Mouse (Mus musculus): ENCODE results near the gene Ahdc1. TPM values are rescaled to one million over a fixed set of nuclear protein-coding genes. Genes with fewer than 3 reads are reported as not detected.

Ahdc1 gene
- polyA plus RNA-seq, 1 experiment = 23.7 TPM

DNA sequence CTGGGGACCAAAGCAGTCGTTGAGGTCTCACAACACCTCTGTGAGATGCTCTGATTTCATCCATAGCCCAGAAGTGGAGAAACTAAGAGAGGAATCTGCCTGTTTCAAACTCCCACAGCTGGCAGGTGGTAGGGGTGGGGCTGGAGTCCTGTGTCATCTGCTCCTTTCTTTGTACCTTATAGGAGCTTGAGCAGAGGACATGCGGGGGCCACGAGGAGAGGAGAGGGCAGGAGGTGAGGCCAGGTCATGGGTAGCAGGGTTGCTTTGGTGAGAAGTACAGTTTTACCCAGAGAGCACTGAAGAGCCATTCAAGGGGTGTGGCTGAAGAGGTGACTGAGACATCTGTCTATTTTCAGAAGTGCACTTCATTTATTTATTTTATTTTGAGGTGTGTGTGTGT, 103.7 kb downstream of the Ahdc1 start:
- H3K4me3 ChIP-seq (ENCODE audit: low read depth, low read length) = no peak overlapping the region
- no peaks in the 10 kb centered on the region for H3K36me3 ChIP-seq (ENCODE audit: control insufficient read depth, insufficient read depth, low read length)
- peaks cover 17% of the 10 kb centered on the region for H3K4me1 ChIP-seq (ENCODE audit: control insufficient read depth, insufficient read depth, insufficient read length, low read length)
- TF ChIP-seq CTCF (IDR thresholded peaks at IDR 0.05; ENCODE audit: extremely low read depth, insufficient read length, insufficient replicate concordance, low read depth, low read length) = no peak
- TF ChIP-seq POLR2A (IDR thresholded peaks at IDR 0.05; ENCODE audit: low read depth, low read length) = no peak
- H3K27me3 ChIP-seq (ENCODE audit: control insufficient read depth, insufficient read depth, low read length) = no peaks in the 10 kb centered on the region
- 77% methylated on average over 3 of the region's 3 CpGs for WGBS
- no peak overlapping the region for H3K27ac ChIP-seq (ENCODE audit: insufficient read depth, low read depth, low read length)

DNA sequence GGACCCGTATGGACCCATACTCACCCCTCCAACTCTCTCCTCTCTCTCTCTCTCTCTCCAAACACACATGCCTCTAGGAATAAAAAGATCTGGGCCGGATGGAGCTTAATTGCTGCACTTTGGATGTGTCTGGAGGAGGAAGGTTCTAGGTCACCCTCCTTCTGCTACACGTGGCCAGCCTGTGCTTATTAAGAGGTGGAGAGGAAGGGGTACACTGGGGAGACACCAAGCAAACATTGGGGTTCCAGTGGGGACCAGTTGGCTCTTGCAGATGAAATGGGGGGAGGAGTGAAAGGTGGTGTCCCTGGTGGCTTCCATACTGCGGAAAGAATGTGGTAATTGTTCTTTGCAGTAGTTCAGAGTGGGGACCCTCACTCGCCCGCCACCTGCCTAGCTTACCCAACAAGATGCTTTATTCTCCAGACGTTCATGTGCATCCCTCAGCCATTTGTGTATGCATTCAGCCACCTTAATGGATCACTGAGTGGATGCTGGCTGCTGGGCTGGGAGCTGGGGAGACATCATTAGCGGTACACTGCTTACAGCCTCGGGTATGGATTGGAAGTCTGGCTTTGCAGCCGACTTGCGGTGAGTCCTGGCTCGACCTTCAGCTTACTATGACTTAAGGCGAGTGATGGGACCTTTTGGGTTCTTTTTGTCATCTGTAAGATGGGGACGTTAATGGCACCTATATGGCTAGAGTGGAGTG, 104.8 kb downstream of the Ahdc1 start:
- Histone ChIP-seq H3K27ac (ENCODE audit: insufficient read depth, low read depth, low read length) (no peak overlapping the region), H3K4me1 (ENCODE audit: control insufficient read depth, insufficient read depth, insufficient read length, low read length) (peaks cover 20% of the 10 kb centered on the region), H3K27me3 (ENCODE audit: control insufficient read depth, insufficient read depth, low read length) (no peaks in the 10 kb centered on the region), H3K4me3 (ENCODE audit: low read depth, low read length) (no peak overlapping the region), H3K36me3 (ENCODE audit: control insufficient read depth, insufficient read depth, low read length) (no peaks in the 10 kb centered on the region)
- WGBS = 83% methylated on average over 14 of the region's 14 CpGs
- TF ChIP-seq CTCF (IDR thresholded peaks at IDR 0.05; ENCODE audit: extremely low read depth, insufficient read length, insufficient replicate concordance, low read depth, low read length) = no peak
- no peak for TF ChIP-seq POLR2A (IDR thresholded peaks at IDR 0.05; ENCODE audit: low read depth, low read length)

DNA sequence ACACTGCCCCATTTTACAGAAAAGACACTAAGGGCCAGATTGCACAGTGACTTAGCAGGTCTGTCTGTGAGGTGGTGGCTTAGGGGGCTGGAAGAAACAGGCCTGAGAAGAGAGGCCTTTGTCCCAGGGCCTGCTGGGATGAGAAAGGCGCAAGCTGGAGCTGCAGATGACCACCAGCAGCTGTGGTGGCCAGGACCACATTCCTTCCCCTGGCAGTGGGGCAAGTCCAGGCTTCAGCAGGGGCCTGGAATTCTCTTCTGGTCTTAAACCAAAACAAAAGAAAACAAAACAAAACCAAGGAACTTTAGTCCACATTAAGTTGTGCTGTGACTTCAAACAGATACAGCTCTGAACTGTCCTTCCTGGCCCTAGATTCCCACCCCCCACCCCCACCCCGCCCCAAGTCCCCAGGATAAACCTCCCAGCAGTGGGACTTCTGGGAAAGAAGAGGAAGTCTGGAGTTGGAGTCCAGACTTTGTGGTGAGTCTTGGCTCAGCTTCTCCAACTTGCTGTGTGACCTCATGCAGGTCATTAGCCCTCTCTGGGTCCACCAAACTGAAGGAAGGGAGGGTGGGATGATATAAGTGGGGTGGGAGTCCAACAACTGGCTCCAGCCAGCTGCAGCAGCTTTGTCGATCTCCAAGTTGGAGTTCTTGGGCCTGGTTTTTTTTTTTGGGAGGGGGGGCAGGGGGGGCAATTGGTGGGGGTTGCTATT, 105.9 kb downstream of the Ahdc1 start:
- no peaks in the 10 kb centered on the region for H3K36me3 ChIP-seq (ENCODE audit: control insufficient read depth, insufficient read depth, low read length)
- peaks cover 23% of the 10 kb centered on the region for H3K4me1 ChIP-seq (ENCODE audit: control insufficient read depth, insufficient read depth, insufficient read length, low read length)
- H3K27ac ChIP-seq (ENCODE audit: insufficient read depth, low read depth, low read length) = peak overlapping the region; percentile 71
- no peaks in the 10 kb centered on the region for H3K27me3 ChIP-seq (ENCODE audit: control insufficient read depth, insufficient read depth, low read length)
- no peak overlapping the region for H3K4me3 ChIP-seq (ENCODE audit: low read depth, low read length)
- TF ChIP-seq CTCF (IDR thresholded peaks at IDR 0.05; ENCODE audit: extremely low read depth, insufficient read length, insufficient replicate concordance, low read depth, low read length) (no peak), POLR2A (IDR thresholded peaks at IDR 0.05; ENCODE audit: low read depth, low read length) (no peak)
- 78% methylated on average over 3 of the region's 3 CpGs for WGBS

DNA sequence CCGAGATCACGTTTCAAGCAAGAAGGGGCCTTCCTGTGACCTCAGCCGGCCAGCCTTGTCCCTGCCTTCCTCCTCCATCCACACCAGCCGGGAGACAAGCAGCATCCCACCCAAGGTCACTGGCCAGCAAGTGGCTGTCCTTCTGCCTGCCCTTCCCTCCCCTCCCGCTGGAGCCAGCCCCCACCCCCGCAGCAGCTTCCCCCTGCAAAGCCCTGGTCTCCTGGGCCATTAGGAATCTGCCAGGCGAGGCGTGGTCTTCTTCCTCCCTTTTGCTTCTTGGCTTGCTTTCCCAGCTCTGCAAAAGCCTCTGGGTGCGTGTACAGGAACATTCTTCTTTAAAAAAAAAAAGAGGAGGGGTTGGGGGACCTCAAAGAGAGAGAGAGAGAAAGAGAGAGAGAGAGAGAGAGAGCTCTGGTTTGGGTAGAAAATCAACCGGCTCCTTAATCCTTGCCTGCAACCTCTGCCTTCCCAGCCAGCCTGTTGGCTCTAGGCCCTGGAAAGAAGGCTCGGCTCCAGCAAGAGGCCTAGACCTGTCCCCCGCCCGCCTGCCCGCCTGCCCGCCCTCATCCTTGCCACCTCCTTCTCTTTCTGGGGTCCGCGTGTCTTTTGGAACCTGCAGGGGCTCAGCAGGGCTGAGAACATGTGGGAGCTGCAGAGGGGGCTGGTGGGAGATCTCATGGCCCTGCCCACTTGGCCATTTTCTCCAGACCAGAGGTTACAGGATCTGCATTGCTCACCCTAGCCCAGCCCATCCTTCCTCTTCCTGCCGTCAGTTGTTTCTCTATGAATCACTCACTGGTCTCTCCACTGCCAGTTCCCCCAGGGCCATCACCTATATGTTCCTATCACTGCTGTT, 106.7 kb downstream of the Ahdc1 start:
- Histone ChIP-seq H3K4me3 (ENCODE audit: low read depth, low read length) (no peak overlapping the region; the same call in 1 of the 2 replicates), H3K4me1 (ENCODE audit: control insufficient read depth, insufficient read depth, insufficient read length, low read length) (peaks cover 25% of the 10 kb centered on the region), H3K27ac (ENCODE audit: insufficient read depth, low read depth, low read length) (peak overlapping the region; percentile 63), H3K36me3 (ENCODE audit: control insufficient read depth, insufficient read depth, low read length) (no peaks in the 10 kb centered on the region), H3K27me3 (ENCODE audit: control insufficient read depth, insufficient read depth, low read length) (no peaks in the 10 kb centered on the region)
- no peak for TF ChIP-seq CTCF (IDR thresholded peaks at IDR 0.05; ENCODE audit: extremely low read depth, insufficient read length, insufficient replicate concordance, low read depth, low read length)
- no peak for TF ChIP-seq POLR2A (IDR thresholded peaks at IDR 0.05; ENCODE audit: low read depth, low read length)
- 41% methylated on average over 18 of the region's 18 CpGs for WGBS

DNA sequence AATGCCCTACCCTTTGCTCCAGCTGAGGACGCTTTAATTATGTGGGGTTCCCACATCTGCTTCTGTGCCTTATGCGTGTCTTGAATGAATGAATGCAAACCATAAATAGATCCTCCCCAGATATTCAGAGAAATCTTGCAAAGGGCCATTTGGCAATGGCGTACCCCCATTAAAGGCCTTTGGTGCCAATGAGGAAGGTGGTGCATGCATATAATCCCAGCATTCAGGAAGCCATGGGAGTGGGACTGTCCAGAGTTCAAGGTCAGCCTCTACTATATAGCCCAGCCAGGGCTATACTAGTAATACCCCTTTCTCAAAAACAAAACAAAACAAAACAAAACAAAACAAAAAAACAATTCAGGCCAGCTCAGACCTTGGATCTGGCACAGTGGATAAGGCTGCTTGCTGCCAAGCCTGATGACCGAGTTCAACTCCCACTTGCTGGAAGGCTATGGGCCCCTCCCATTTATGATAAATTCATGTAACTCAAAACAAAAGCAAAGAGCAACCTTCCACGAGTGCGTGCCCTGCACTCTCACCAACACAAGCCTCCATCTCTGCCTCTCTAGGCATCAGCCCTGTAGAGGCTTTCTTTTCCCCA, 107.8 kb downstream of the Ahdc1 start:
- Histone ChIP-seq H3K27ac (ENCODE audit: insufficient read depth, low read depth, low read length) (no peak overlapping the region), H3K27me3 (ENCODE audit: control insufficient read depth, insufficient read depth, low read length) (no peaks in the 10 kb centered on the region), H3K36me3 (ENCODE audit: control insufficient read depth, insufficient read depth, low read length) (no peaks in the 10 kb centered on the region), H3K4me3 (ENCODE audit: low read depth, low read length) (no peak overlapping the region), H3K4me1 (ENCODE audit: control insufficient read depth, insufficient read depth, insufficient read length, low read length) (peaks cover 19% of the 10 kb centered on the region)
- 63% methylated on average over 6 of the region's 6 CpGs for WGBS
- no peak for TF ChIP-seq CTCF (IDR thresholded peaks at IDR 0.05; ENCODE audit: extremely low read depth, insufficient read length, insufficient replicate concordance, low read depth, low read length)
- TF ChIP-seq POLR2A (IDR thresholded peaks at IDR 0.05; ENCODE audit: low read depth, low read length) = no peak

DNA sequence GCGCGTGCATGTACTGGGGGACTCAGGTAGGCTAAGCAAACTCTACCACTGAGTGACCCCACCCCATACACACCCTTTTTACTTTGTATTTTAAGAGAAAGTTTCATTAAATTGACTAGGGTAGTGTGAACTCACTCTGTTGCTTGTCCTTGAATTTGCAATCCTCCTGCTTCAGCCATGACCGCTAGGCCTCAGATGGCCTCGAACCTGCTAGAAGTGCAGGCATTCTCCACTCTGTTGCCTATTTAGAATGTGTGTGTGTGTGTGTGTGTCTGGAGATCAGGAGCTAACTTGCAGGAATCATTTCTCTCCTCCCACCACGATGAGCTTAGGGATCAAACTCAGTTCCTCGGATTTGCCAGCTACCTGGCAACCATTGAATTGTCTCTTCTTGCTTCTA, 108.5 kb downstream of the Ahdc1 start:
- WGBS = 89% methylated on average over 6 of the region's 6 CpGs

More for the DNA sequence above, 108.5 kb downstream of the Ahdc1 start:
- no peaks in the 10 kb centered on the region for H3K36me3 ChIP-seq (ENCODE audit: control insufficient read depth, insufficient read depth, low read length)
- no peaks in the 10 kb centered on the region for H3K27me3 ChIP-seq (ENCODE audit: control insufficient read depth, insufficient read depth, low read length)
- no peak overlapping the region for H3K4me3 ChIP-seq (ENCODE audit: low read depth, low read length)
- TF ChIP-seq CTCF (IDR thresholded peaks at IDR 0.05; ENCODE audit: extremely low read depth, insufficient read length, insufficient replicate concordance, low read depth, low read length) = no peak
- no peak for TF ChIP-seq POLR2A (IDR thresholded peaks at IDR 0.05; ENCODE audit: low read depth, low read length)
- no peak overlapping the region for H3K27ac ChIP-seq (ENCODE audit: insufficient read depth, low read depth, low read length)
- peaks cover 19% of the 10 kb centered on the region for H3K4me1 ChIP-seq (ENCODE audit: control insufficient read depth, insufficient read depth, insufficient read length, low read length)
